Mouse (Mus musculus) megakaryocyte, embryonic 14.5 days (primary cell): Measurements from ENCODE around the gene D1Ertd622e. TPM values are rescaled to one million over a fixed set of nuclear protein-coding genes. Genes with fewer than 3 reads are reported as not detected.

Experiments used
- H3K27me3 ChIP-seq: replicated peaks from 2 replicates; pipeline ENCODE3; 2012; ENCODE audit warnings: inconsistent platforms
- H3K36me3 ChIP-seq: replicated peaks from 2 replicates; pipeline ENCODE3; 2012; ENCODE audit warnings: low read length, inconsistent platforms, mixed read lengths
- H3K4me1 ChIP-seq: 2 replicates; pipeline ENCODE4 v1.6.1; 2012; ENCODE audit warnings: inconsistent platforms
- H3K4me3 ChIP-seq: replicated peaks from 2 replicates; pipeline ENCODE3; 2012; ENCODE audit warnings: moderate library complexity, mild to moderate bottlenecking, inconsistent platforms
- H3K9me3 ChIP-seq: 2 replicates; pipeline ENCODE4 v1.6.1; 2012; ENCODE audit warnings: inconsistent platforms
- FLI1 ChIP-seq: IDR thresholded peaks from 2 replicates; pipeline ENCODE4 v1.6.1; 2012; ENCODE audit warnings: low read length, inconsistent platforms, mixed read lengths
- GATA1 ChIP-seq: IDR thresholded peaks from 3 replicates; pipeline ENCODE4 v1.6.1; 2012; ENCODE audit warnings: mixed read lengths, low read length, inconsistent platforms, borderline replicate concordance
- polyA plus RNA-seq: library from polyadenylated mRNA; stranded (reverse); fragments of >175 nt; gene quantifications from 2 replicates; pipeline ENCODE4 v1.2.3, GENCODE M21; 2012; ENCODE audit warnings: low replicate concordance; ENCODE audit not compliant: insufficient read depth

D1Ertd622e gene
- polyA plus RNA-seq, 1 experiment, result 4.7 TPM

- H3K4me3 ChIP-seq, result no peak overlapping the region
- H3K4me1 ChIP-seq, result no peaks in the 10 kb centered on the region
- H3K27me3 ChIP-seq, result no peaks in the 10 kb centered on the region
These were observed 97.2 kb downstream of the D1Ertd622e start for GRCm38 (mm10) chr1:97564641-97565040.

DNA sequence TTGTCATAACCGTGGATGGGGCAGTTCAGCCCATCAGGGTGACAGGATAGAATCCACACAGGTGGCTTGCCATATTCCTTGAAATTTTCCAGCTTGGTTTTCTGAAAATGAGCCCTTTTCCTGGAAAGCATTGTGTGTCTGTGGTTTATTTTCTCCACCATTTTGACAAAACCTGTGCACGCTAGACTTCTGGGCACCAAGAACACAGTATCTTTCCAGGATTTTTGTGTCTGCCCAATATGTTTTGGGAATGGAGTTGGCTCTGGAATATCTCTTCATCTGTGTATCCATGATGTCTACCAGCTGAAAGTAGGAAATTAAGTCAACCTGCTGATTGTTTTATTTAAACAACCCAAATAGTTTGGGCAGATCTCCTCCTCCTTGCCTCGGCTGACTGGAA lies 99.0 kb downstream of the D1Ertd622e start:
- TF ChIP-seq FLI1 (no peak), GATA1 (no peak)
- H3K4me1 ChIP-seq, result no peaks in the 10 kb centered on the region

More at GRCm38 (mm10) chr1:97564641-97565040, 97.2 kb downstream of the D1Ertd622e start:
- H3K36me3 ChIP-seq, result no peaks in the 10 kb centered on the region
- TF ChIP-seq FLI1 (no peak), GATA1 (no peak)
- H3K9me3 ChIP-seq, result no peaks in the 10 kb centered on the region

More for the DNA sequence above, 99.0 kb downstream of the D1Ertd622e start:
- Histone ChIP-seq H3K4me3 (no peak overlapping the region), H3K27me3 (no peaks in the 10 kb centered on the region), H3K36me3 (no peaks in the 10 kb centered on the region), H3K9me3 (no peaks in the 10 kb centered on the region)

Other genes with a start within 250 kb of the D1Ertd622e start
- gene Gin1, start 108.1 kb upstream of the D1Ertd622e start, polyA plus RNA-seq, result 1.2 TPM in 1 of 2 replicates, not detected in the other
- gene Ppip5k2, start 108.3 kb upstream of the D1Ertd622e start, polyA plus RNA-seq, result 0.52 and 2.9 TPM in 2 replicates